Mouse (Mus musculus) heart, embryonic 15.5 days (tissue): ENCODE results near the gene Taar7e. TPM values are rescaled to one million over a fixed set of nuclear protein-coding genes. Genes with fewer than 3 reads are reported as not detected.
"Not testable (repeated sequence)": the region's sequence is repeated elsewhere in the genome, so short reads cannot be mapped to it uniquely, and the experiment has no call there.

Source experiments
- ATAC-seq: fragments of 200-750 bp; cut with Nextera tagmentation; replicated peaks from 2 replicates; pipeline ENCODE4 v1.8.0; 2017; ENCODE audit warnings: low read depth, moderate TSS enrichment; ENCODE audit not compliant: insufficient number of reproducible peaks, insufficient read depth, low FRiP score
- H3K27ac ChIP-seq: fragments of 300-500 bp; sonication (generic); 2 replicates; pipeline ENCODE4 v1.5.1; 2015; ENCODE audit warnings: mild to moderate bottlenecking, inconsistent platforms
- H3K27me3 ChIP-seq: fragments of 300-500 bp; sonication (generic); 2 replicates; pipeline ENCODE4 v1.6.1; 2015; ENCODE audit warnings: inconsistent platforms
- H3K36me3 ChIP-seq: fragments of 300-500 bp; sonication (generic); 2 replicates; pipeline ENCODE4 v1.6.1; 2015; ENCODE audit warnings: mild to moderate bottlenecking, inconsistent platforms
- H3K4me1 ChIP-seq: fragments of 300-500 bp; sonication (generic); replicated peaks from 2 replicates; pipeline ENCODE4 v1.6.1; 2015; ENCODE audit warnings: inconsistent platforms
- H3K4me2 ChIP-seq: fragments of 300-500 bp; sonication (generic); 2 replicates; pipeline ENCODE4 v1.6.1; 2015; ENCODE audit warnings: inconsistent platforms, mild to moderate bottlenecking, moderate library complexity
- H3K4me3 ChIP-seq: fragments of 300-500 bp; sonication (generic); 2 replicates; pipeline ENCODE4 v1.5.1; 2015; ENCODE audit warnings: mild to moderate bottlenecking, inconsistent platforms
- H3K9ac ChIP-seq: fragments of 300-500 bp; sonication (generic); 2 replicates; pipeline ENCODE4 v1.6.1; 2015; ENCODE audit warnings: mild to moderate bottlenecking, inconsistent platforms
- H3K9me3 ChIP-seq: fragments of 300-500 bp; sonication (generic); replicated peaks from 2 replicates; pipeline ENCODE4 v1.6.1; 2016; ENCODE audit warnings: inconsistent platforms
- WGBS: fragments of 180-500 bp; shearing (Covaris S2); methylation state at CpG from one replicate; pipeline ENCODE4 v1.1.7; 2015; ENCODE audit warnings: mixed read lengths; 5-methylcytosine and 5-hydroxymethylcytosine counted together
- polyA plus RNA-seq: library from polyadenylated mRNA; unstranded; fragments of >200 nt; fragmentation: Nextera tagmentation; extraction: Ambion mirVana; gene quantifications from 2 replicates; pipeline ENCODE4 v1.2.1, GENCODE M21; 2015

The Taar7e gene
- polyA plus RNA-seq, 1 experiment from 2014 or later, result not detected

DNA sequence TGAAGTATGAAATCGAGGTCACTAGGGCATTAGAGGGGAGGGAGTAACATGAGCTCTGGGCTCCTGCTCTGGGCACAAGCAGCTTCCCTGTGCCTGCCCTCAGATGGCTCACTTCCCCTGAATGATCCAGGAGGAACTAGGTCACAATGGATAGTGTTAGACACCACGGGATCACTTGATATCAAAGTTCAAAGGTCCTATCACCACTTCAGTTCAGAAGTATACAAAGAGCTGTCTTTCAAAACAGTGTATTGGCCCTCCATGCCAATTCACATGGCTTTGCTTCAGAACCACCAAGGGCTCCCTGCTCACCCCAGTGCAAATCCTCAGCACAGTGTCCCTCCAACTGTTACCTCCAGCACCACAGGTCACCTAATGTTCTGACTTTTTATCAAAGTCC is 37.3 kb downstream of the Taar7e start:
- not testable (repeated sequence) for H3K9ac ChIP-seq, H3K27me3 ChIP-seq, H3K9me3 ChIP-seq, H3K4me3 ChIP-seq, H3K4me2 ChIP-seq, H3K27ac ChIP-seq, H3K4me1 ChIP-seq, ATAC-seq, H3K36me3 ChIP-seq
- 45% methylated on average over 2 of the region's 2 CpGs for WGBS

DNA sequence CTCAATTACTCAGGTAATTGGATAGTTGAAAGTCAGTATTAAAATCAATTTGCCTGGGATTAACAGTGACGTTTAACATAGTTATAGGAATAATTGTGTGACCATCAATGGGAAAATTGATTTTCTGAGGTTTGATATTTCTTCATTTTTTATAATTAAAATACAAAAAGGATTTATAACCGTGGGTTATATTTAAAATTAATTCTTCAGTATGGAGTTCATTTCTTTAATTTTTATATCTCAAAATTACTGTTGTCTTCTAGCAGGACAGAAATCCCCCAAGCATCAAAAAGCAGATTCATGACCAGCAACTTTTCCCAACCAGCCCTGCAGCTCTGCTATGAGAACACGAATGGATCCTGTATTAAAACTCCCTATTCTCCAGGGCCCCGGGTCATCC is 38.8 kb downstream of the Taar7e start, which contains the start of gene Taar8a:
Gene Taar8a, plus strand, starts transcription at position 301 of the 400 bp plus-strand sequence.
- H3K4me3 ChIP-seq, H3K9ac ChIP-seq, H3K36me3 ChIP-seq, H3K27me3 ChIP-seq, H3K4me2 ChIP-seq, ATAC-seq, H3K4me1 ChIP-seq, H3K9me3 ChIP-seq, H3K27ac ChIP-seq: not testable (repeated sequence)
- 75% methylated on average over 2 of the region's 4 CpGs for WGBS

DNA sequence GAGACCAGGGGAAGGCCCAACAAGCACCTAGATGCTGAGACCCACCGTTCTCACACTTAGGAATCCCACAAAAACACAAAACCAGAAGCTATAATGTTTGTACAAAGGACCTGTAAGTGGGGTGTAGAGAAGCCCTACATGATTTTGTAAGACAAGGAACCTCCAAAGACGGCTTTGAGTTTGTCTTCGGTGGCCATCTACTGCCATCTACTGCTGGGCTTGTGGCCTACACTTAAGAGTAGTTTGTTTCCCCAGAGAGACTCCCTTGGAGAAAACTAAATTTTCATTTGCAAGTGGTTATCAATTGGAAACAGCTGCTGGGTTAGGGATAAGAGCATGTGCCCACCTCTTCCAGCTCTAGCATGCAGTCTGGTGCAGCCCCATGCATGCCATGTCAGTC is 42.8 kb downstream of the Taar7e start:
- Histone ChIP-seq H3K4me2 (no peak overlapping the region), H3K4me1 (no peaks in the 10 kb centered on the region), H3K27me3 (no peaks in the 10 kb centered on the region), H3K4me3 (no peak overlapping the region), H3K27ac (no peak overlapping the region), H3K36me3 (no peaks in the 10 kb centered on the region), H3K9me3 (no peaks in the 10 kb centered on the region), H3K9ac (no peak overlapping the region)
- WGBS, result 28% methylated on average over 3 of the region's 3 CpGs
- ATAC-seq, result no peak

DNA sequence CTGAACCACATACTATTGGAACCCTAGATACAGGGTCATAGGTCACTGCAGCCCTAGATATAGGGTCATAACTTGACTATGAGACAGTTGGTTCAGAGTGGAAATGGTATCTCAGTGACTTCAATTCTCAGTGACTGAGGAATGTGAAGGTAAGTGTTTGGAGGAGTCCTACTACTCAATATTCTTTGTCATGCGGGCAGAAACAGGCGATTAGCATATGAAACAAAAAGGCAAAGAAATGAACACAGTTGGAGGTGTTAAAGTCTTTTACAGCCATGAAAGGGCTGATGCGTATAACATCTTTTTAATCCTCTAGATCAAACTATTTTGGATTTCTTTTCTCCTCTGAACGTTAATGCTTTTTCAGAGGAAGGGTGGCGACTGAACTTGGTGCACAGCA is 48.5 kb downstream of the Taar7e start:
- no peaks in the 10 kb centered on the region for H3K9me3 ChIP-seq
- H3K4me2 ChIP-seq, result no peak overlapping the region
- no peak for ATAC-seq
- no peak overlapping the region for H3K9ac ChIP-seq
- no peak overlapping the region for H3K4me3 ChIP-seq
- H3K27ac ChIP-seq, result no peak overlapping the region
- no peaks in the 10 kb centered on the region for H3K27me3 ChIP-seq
- WGBS, result 82% methylated on average over 5 of the region's 5 CpGs
- H3K36me3 ChIP-seq, result no peaks in the 10 kb centered on the region
- no peaks in the 10 kb centered on the region for H3K4me1 ChIP-seq

DNA sequence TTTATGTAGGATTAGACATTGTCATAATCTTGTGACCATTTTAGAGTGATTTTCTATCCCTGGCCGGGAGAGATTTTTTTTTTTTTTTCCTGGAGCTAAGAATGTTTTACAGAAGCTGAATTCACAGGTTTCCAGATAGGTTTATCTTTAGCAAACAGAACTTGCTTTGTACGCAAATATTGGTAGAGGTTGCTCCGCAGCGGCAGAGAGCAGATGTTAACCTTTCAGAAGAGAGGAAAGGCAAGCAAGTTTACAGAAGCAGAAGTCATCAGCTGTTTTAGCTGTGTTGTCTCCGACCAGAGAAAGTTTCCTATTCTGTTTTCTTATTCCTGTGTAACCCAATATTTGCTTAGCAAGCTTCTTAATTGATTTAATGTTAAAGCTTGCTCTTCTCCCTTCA is 49.1 kb downstream of the Taar7e start:
- no peaks in the 10 kb centered on the region for H3K4me1 ChIP-seq
- no peak overlapping the region for H3K4me3 ChIP-seq
- no peaks in the 10 kb centered on the region for H3K9me3 ChIP-seq
- no peak overlapping the region for H3K27ac ChIP-seq
- H3K36me3 ChIP-seq, result no peaks in the 10 kb centered on the region
- H3K4me2 ChIP-seq, result no peak overlapping the region
- H3K27me3 ChIP-seq, result no peaks in the 10 kb centered on the region
- 52% methylated on average over 5 of the region's 5 CpGs for WGBS
- no peak for ATAC-seq
- H3K9ac ChIP-seq, result no peak overlapping the region

DNA sequence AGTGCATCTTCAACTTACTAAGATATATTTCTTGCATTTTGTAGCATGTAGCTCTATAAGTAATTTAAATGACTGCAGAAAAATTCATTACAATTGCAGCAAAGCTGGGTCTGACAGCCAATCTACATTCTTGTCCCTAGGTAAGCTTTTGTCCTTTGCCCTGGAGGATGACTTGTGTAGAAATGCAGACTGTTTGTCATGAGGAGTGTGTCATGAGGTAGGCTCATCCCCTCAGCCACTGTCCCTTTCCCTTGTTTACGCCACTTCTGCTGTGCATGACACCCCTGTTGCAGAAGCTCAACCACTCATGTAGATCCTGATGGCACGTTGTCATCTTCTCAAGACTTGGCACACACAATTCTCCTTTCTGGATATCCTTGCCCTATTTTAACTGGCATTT is 49.8 kb downstream of the Taar7e start:
- Histone ChIP-seq H3K4me3 (no peak overlapping the region), H3K36me3 (no peaks in the 10 kb centered on the region), H3K9me3 (no peaks in the 10 kb centered on the region), H3K4me2 (no peak overlapping the region), H3K9ac (no peak overlapping the region), H3K4me1 (no peaks in the 10 kb centered on the region), H3K27me3 (no peaks in the 10 kb centered on the region), H3K27ac (no peak overlapping the region)
- WGBS, result 88% methylated on average over 2 of the region's 2 CpGs
- no peak for ATAC-seq

Other genes with a start within 250 kb of the Taar7e start
- gene Slc18b1, start 240.6 kb upstream of the Taar7e start, polyA plus RNA-seq, result 8.0 and 8.9 TPM in 2 replicates
- 0.15 and 0.22 TPM in 2 replicates for gene Vnn3, start 186.2 kb upstream of the Taar7e start, polyA plus RNA-seq
- 2.1 and 2.2 TPM in 2 replicates for gene Vnn1, start 142.9 kb upstream of the Taar7e start, polyA plus RNA-seq
- gene Taar1, start 117.3 kb upstream of the Taar7e start, polyA plus RNA-seq, result not detected in 2 replicates
- gene Taar2, start 99.0 kb upstream of the Taar7e start, polyA plus RNA-seq, result not detected in 2 replicates
- not detected in 2 replicates for gene Taar3, start 88.1 kb upstream of the Taar7e start, polyA plus RNA-seq
- not detected in 2 replicates for gene Taar4, start 77.1 kb upstream of the Taar7e start, polyA plus RNA-seq
- not detected in 2 replicates for gene Taar5, start 66.9 kb upstream of the Taar7e start, polyA plus RNA-seq
- gene Taar6, start 52.0 kb upstream of the Taar7e start, polyA plus RNA-seq, result not detected in 2 replicates
- gene Taar7a, start 44.1 kb upstream of the Taar7e start, polyA plus RNA-seq, result not detected in 2 replicates
- not detected in 2 replicates for gene Taar7b, start 37.7 kb upstream of the Taar7e start, polyA plus RNA-seq
- gene Taar7d, start 10.4 kb upstream of the Taar7e start, polyA plus RNA-seq, result not detected in 2 replicates
- not detected in 2 replicates for gene Taar7f, start 11.9 kb downstream of the Taar7e start, polyA plus RNA-seq
- gene Taar8a, start 38.9 kb downstream of the Taar7e start, polyA plus RNA-seq, result not detected in 2 replicates
- gene Taar8b, start 54.7 kb downstream of the Taar7e start, polyA plus RNA-seq, result not detected in 2 replicates
- not detected in 2 replicates for gene Taar8c, start 64.3 kb downstream of the Taar7e start, polyA plus RNA-seq
- not detected in 2 replicates for gene Taar9, start 71.9 kb downstream of the Taar7e start, polyA plus RNA-seq
- 68.4 and 74.8 TPM in 2 replicates for gene Stx7, start 111.7 kb downstream of the Taar7e start, polyA plus RNA-seq
- 11.4 and 12.8 TPM in 2 replicates for gene Moxd1, start 185.9 kb downstream of the Taar7e start, polyA plus RNA-seq